Mouse (Mus musculus) liver, embryonic 14.5 days (tissue): Measurements from ENCODE around the gene Dlx2. TPM values are rescaled to one million over a fixed set of nuclear protein-coding genes. Genes with fewer than 3 reads are reported as not detected.

Source experiments
- ATAC-seq: fragments of 200-750 bp; cut with Nextera tagmentation; 2 replicates; pipeline ENCODE4 v1.8.0; 2017; ENCODE audit warnings: moderate number of reproducible peaks, mild to moderate bottlenecking, moderate library complexity; ENCODE audit not compliant: insufficient read depth
- DNase-seq, 3 experiments: peaks; one replicate each; pipeline ENCODE4 v3.0.0-alpha.2; 2012 to 2013; ENCODE audit warnings: low read depth in 3 of 3, low spot score in 3 of 3
- H3K27ac ChIP-seq: fragments of 300-500 bp; sonication (generic); 2 replicates; pipeline ENCODE4 v1.5.1; 2014; ENCODE audit warnings: moderate library complexity, mild to moderate bottlenecking, control low read depth, inconsistent platforms
- H3K27me3 ChIP-seq: fragments of 300-500 bp; sonication (generic); 2 replicates; pipeline ENCODE4 v1.6.1; 2014; ENCODE audit warnings: mild to moderate bottlenecking, low read length, moderate library complexity; ENCODE audit not compliant: control insufficient read depth, insufficient read depth
- H3K36me3 ChIP-seq: fragments of 300-500 bp; sonication (generic); replicated peaks from 2 replicates; pipeline ENCODE4 v1.6.1; 2014; ENCODE audit warnings: low read depth; ENCODE audit not compliant: control insufficient read depth, insufficient read depth
- H3K4me1 ChIP-seq, 2 experiments: fragments of 200-500 bp in 1 of 2; fragments of 300-500 bp in 1 of 2; sonication (generic) in 1 of 2; replicated peaks; 2 replicates each; pipeline ENCODE4 v1.6.1; 2012 to 2014; ENCODE audit warnings: antibody characterized with exemption in 1 of 2, inconsistent platforms in 1 of 2, low read length in 1 of 2; ENCODE audit not compliant: control insufficient read depth in 2 of 2, insufficient read depth in 2 of 2
- H3K4me2 ChIP-seq: fragments of 300-500 bp; sonication (generic); 2 replicates; pipeline ENCODE4 v1.6.1; 2014; ENCODE audit warnings: low read depth, mild to moderate bottlenecking, control low read depth, moderate library complexity
- H3K4me3 ChIP-seq, 2 experiments: fragments of 200-500 bp in 1 of 2; fragments of 300-500 bp in 1 of 2; sonication (generic) in 1 of 2; 2 replicates each; pipeline ENCODE4 v1.5.1; 2012 to 2014; ENCODE audit warnings: low read depth in 2 of 2, low read length in 2 of 2, mild to moderate bottlenecking in 2 of 2, control low read depth in 1 of 2, inconsistent platforms in 1 of 2, moderate library complexity in 1 of 2; ENCODE audit not compliant: insufficient read depth in 1 of 2
- H3K9ac ChIP-seq: fragments of 300-500 bp; sonication (generic); replicated peaks from 2 replicates; pipeline ENCODE4 v1.6.1; 2014; ENCODE audit warnings: mild to moderate bottlenecking, control low read depth, moderate library complexity
- H3K9me3 ChIP-seq: fragments of 300-500 bp; sonication (generic); 2 replicates; pipeline ENCODE4 v1.6.1; 2016; ENCODE audit warnings: low read length, mixed read lengths; ENCODE audit not compliant: control insufficient read depth
- CTCF ChIP-seq: IDR thresholded peaks from 2 replicates; pipeline ENCODE4 v1.5.1; 2016; ENCODE audit warnings: antibody characterized with exemption, low read depth, control low read depth
- EP300 ChIP-seq: IDR thresholded peaks from 2 replicates; pipeline ENCODE4 v1.6.1; 2016; ENCODE audit warnings: antibody characterized with exemption, low read depth
- WGBS: fragments of 180-500 bp; shearing (Covaris S2); extraction: QIAGEN DNeasy Blood & Tissue Kit; methylation state at CpG from one replicate; pipeline ENCODE4 v1.1.7; 2014; ENCODE audit not compliant: insufficient replicate concordance; 5-methylcytosine and 5-hydroxymethylcytosine counted together
- polyA plus RNA-seq, 2 experiments: library from polyadenylated mRNA; depleted of rRNA in 1 of 2; stranded (reverse) in 1 of 2; unstranded in 1 of 2; fragments of >200 nt; fragmentation: Nextera tagmentation in 1 of 2; extraction: Ambion mirVana in 1 of 2; gene quantifications; 2 replicates each; pipeline versions ENCODE4 v1.2.1 to v1.2.3; 2012 to 2014

Dlx2 gene
- polyA plus RNA-seq, 2 experiments: 0.01 TPM; not detected in 1

DNA sequence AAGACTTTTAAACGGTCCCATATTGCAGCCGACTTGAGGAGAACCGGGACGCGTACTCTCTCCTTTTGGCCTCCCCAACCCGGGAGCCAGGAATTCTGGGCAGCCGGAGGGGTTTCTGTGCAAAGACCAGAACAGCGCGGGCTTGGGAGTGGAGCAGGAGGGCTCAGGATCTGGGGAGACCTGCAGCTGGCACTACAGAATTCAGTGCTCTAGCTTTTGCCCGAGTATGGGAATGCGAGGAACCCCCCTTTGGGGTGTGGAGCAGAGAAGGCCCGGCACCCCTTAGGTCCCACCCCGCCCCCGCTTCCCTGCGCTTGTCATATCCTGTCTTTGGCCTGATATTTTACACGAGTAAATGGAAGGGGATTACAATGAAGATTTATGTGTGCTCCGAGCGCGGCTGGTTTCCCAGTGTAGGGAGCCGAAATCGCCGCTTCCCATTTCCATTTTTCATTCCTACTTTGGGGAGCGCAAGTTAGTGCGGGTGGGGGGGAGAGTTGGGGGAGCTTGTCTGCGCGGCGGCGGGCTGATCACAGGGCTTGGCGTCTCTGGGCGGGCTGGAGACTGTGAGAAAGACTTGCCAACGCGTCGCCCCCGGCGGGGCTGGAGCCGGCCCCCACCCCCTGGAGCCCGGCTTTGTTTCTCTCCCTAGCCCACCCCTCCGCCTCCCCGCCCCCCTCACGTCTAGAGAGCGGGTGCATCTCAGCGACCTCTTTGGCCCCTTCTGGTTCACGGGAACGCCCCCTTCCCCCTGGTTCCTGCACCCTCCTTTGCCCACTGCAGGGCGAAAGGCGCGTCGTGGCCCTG, 5.7 kb downstream of the Dlx2 start:
- H3K9ac ChIP-seq: no peak overlapping the region
- H3K27ac ChIP-seq: no peak overlapping the region
- peaks cover 100% of the 10 kb centered on the region for H3K27me3 ChIP-seq
- DNase-seq (no peak), ATAC-seq (no peak)
- H3K36me3 ChIP-seq: no peaks in the 10 kb centered on the region
- no peak overlapping the region for H3K4me3 ChIP-seq
- no peak for TF ChIP-seq EP300
- TF ChIP-seq CTCF: no peak
- H3K4me2 ChIP-seq: no peak overlapping the region
- no peaks in the 10 kb centered on the region for H3K4me1 ChIP-seq
- 2% methylated on average over 47 of the region's 48 CpGs for WGBS
- no peaks in the 10 kb centered on the region for H3K9me3 ChIP-seq

DNA sequence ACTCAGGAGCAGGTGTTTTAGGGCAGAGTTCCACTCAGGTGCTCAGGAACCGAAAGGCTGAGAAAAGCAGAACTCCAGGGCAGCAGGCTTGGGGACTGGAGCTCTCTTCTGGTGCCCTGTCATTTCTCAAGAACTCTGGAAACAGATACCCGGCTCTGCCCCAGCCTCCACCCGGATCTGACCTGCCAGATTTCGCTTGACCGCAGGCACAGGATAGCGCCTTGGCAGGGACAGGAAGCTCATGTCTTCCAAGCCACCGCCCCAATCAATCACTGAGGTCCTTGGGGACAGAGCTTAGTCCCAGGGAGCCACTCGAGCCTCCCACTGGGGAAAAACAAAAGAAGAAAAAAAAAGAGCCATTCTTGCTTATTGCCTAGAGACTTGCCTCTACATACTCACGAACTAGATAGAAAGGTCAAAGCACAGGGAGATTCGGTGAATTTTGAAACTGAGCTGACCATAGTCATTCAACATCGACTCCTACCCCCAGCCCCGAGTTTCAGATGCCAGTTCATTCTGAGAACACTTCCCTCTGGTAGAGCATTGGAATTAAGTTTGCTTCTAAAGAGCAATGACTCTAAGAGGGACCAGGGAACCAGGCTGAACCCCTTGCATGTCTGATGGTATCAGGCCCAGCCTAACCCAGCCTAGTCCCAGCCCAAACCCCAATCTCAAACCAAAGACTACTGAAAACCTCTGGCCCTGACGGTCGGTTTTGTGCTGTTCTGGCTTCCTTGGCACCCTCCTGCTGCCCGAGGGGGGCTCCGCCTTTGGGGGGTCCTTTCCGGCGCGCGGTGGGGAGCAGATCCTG, 12.1 kb downstream of the Dlx2 start:
- H3K36me3 ChIP-seq: no peaks in the 10 kb centered on the region
- no peak for DNase-seq
- H3K4me3 ChIP-seq: no peak overlapping the region
- H3K27ac ChIP-seq: no peak overlapping the region
- TF ChIP-seq EP300 (no peak), CTCF (no peak)
- H3K4me2 ChIP-seq: no peak overlapping the region
- no peak overlapping the region for H3K9ac ChIP-seq
- peaks cover 97% of the 10 kb centered on the region for H3K27me3 ChIP-seq
- 2% methylated on average over 20 of the region's 20 CpGs for WGBS
- no peaks in the 10 kb centered on the region for H3K4me1 ChIP-seq
- no peaks in the 10 kb centered on the region for H3K9me3 ChIP-seq
- no peak for ATAC-seq

DNA sequence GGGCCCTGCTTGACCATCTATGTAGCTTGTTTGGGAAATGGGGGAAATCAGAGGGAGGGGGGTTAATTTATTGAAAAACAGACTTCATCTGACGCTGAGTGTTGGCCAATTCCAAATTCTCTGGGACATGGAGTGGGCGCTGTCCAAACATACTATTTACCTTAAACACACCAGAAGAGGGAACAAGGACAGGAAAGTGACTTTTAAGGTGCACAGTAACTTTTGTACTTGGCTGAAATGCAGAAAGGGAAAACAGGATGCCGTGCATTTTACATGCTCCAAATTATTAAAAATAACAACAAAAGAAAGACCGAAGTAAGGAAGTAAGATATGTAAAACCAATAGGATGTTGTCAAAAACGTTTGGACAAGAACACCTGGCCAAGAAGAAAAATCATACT, 13.5 kb downstream of the Dlx2 start:
- Histone ChIP-seq H3K4me3 (no peak overlapping the region), H3K36me3 (no peaks in the 10 kb centered on the region), H3K9me3 (no peaks in the 10 kb centered on the region), H3K9ac (no peak overlapping the region), H3K27me3 (peaks cover 97% of the 10 kb centered on the region), H3K4me1 (no peaks in the 10 kb centered on the region), H3K27ac (no peak overlapping the region), H3K4me2 (no peak overlapping the region)
- no peak for ATAC-seq
- no peak for DNase-seq
- WGBS: 7% methylated on average over 5 of the region's 5 CpGs
- TF ChIP-seq EP300: no peak
- TF ChIP-seq CTCF: no peak

DNA sequence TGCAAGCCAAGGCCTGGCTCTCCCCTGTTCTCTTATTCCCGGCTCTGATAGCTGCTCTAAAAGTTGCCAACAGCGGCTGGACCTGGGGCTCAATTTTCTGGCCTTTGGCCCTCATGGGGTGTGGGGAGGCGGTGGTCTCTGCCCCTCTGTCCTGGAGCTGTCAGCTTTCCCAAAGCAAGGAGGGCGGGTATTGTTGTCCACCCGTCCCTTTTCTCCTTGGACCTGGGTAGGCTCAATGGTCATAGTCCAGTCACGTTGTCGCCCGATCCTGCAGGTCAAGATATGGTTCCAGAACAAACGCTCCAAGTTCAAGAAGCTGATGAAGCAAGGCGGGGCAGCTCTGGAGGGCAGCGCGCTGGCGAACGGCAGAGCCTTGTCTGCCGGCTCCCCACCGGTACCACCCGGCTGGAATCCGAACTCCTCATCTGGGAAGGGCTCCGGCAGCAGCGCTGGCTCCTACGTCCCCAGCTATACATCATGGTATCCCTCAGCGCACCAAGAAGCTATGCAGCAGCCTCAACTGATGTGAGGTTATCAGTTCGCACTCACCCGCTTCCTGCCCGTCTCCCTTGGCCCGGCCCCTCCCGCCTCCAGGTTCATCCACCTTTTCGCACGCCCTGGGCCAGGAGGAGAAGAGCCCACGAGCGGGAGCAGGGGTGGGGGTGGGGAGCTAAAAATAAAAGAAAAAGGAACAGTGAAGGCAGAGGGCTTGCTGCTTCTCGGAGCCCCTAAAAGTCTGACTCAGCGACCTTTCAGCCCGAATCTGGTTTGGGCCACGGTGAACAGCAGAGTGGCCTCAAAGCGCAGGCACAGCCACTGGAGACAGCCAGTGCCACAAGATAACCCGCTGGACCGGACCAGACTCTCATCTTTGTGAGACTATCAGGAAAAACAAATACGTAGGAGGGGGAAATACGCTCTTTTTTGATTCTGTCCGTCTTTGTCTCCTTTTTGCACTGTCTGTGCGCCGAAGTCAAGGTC, 14.3 kb downstream of the Dlx2 start:
- H3K36me3 ChIP-seq: no peaks in the 10 kb centered on the region
- TF ChIP-seq EP300: no peak
- TF ChIP-seq CTCF: no peak
- H3K4me1 ChIP-seq: no peaks in the 10 kb centered on the region
- H3K9ac ChIP-seq: no peak overlapping the region
- no peaks in the 10 kb centered on the region for H3K9me3 ChIP-seq
- DNase-seq (no peak), ATAC-seq (no peak)
- no peak overlapping the region for H3K27ac ChIP-seq
- WGBS: 2% methylated on average over 43 of the region's 43 CpGs
- no peak overlapping the region for H3K4me2 ChIP-seq
- no peak overlapping the region for H3K4me3 ChIP-seq
- H3K27me3 ChIP-seq: peaks cover 97% of the 10 kb centered on the region
